10 mouse cellular contexts compared by ENCODE assay signal in genomic region chr6:66989518-66989917, GRCm38 (mm10).
"Had no signal": no experiment of that assay in that cellular context is flagged by ENCODE, and none has a peak within 500 bp of the region (broad histone marks: within the 10 kb centered on the region; RNA-seq: fewer than 3 reads in every experiment).

No protein-coding gene starts in this region.

- H3K4me2 ChIP-seq: limb, embryonic 15.5 days; midbrain, embryonic 13.5 days had no signal

- ATAC-seq: midbrain, embryonic 13.5 days had no signal

- H3K9me3 ChIP-seq: limb, embryonic 15.5 days; midbrain, embryonic 13.5 days had no signal

- H3K4me3 ChIP-seq: limb, embryonic 15.5 days; midbrain, embryonic 13.5 days had no signal

- DNase-seq: kidney, adult 11 months; kidney, postnatal 36 days; layer of hippocampus, adult 9-11 months; layer of hippocampus, postnatal 36 days; lung, adult 18-20 months; right cerebral cortex, adult 18-20 months; right cerebral cortex, postnatal 25 days; thymus, postnatal 36 days had no signal

- H3K36me3 ChIP-seq: limb, embryonic 15.5 days; midbrain, embryonic 13.5 days had no signal

- H3K9ac ChIP-seq: limb, embryonic 15.5 days; midbrain, embryonic 13.5 days had no signal

- H3K4me1 ChIP-seq: midbrain, embryonic 13.5 days had no signal

- H3K27ac ChIP-seq: limb, embryonic 15.5 days; midbrain, embryonic 13.5 days had no signal

- H3K27me3 ChIP-seq: limb, embryonic 15.5 days; midbrain, embryonic 13.5 days had no signal
